Mouse (Mus musculus): ENCODE results near the gene Apol9a. TPM values are rescaled to one million over a fixed set of nuclear protein-coding genes. Genes with fewer than 3 reads are reported as not detected.
"Not testable (repeated sequence)": the region's sequence is repeated elsewhere in the genome, so short reads cannot be mapped to it uniquely, and the experiment has no call there.

The Apol9a gene
- total RNA-seq (2021): not detected
- long read RNA-seq, experiment 1: 0 reads
- long read RNA-seq, experiment 2: 0 reads

GRCm38 (mm10) chr15:77411035-77411434 lies at the start of gene Apol9a:
Gene Apol9a, minus strand, starts transcription at chr15:77411135.
- not testable (repeated sequence) for DNase-seq (ENCODE audit: low spot score in 2 of 2)

GRCm38 (mm10) chr15:77449927-77450326 lies 39.0 kb upstream of the Apol9a start:
- not testable (repeated sequence) for DNase-seq (ENCODE audit: low spot score in 2 of 2)

GRCm38 (mm10) chr15:77447392-77447791 lies 36.5 kb upstream of the Apol9a start, which contains the start of gene Apol7b:
Gene Apol7b, minus strand, starts transcription at chr15:77447492.
- DNase-seq (ENCODE audit: low spot score in 2 of 2): not testable (repeated sequence)

DNA sequence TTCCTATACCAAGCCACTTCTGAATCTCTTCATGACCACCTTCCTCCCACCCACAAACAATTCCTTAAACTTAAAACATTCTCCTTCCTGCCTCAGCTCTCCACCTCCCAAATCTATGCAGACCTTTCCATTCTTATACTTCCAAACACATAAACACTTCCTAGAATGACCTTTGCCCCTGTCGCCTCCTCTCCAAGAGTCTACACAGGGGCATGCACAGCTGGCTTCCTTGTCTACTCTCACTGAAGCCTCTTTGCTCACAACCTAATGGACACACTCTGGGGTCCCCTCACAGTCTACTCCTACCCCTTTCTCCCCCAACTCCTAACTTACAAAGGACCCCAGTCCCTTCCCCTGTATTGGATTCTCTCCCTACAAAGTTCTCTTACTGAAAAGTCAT lies 34.7 kb upstream of the Apol9a start:
- DNase-seq (ENCODE audit: low spot score in 2 of 2): not testable (repeated sequence)

DNA sequence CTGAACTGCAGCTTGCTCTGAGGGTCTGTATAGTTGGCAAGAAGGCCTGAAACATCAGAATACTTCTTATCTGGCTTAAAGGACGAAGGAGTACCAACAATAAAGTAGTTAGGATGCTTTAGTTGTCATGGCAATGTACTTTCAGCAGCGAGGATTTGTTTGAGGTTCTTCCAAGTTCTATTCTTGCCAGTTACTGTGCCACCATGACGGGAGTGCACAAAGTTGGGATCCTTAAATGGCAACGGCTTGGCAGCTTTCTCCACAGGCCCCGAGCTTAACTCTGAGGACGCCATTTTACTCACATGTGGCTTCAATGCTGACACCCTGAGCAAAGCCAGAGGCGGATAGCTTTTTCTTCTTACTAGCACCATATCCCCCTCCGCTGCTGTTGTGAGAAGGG lies 33.8 kb upstream of the Apol9a start:
- peak; percentile 7 to 35 for DNase-seq (ENCODE audit: low spot score in 2 of 2)

- DNase-seq (ENCODE audit: low spot score in 2 of 2): not testable (repeated sequence)
Measured at GRCm38 (mm10) chr15:77428690-77429448, 17.9 kb upstream of the Apol9a start.

DNA sequence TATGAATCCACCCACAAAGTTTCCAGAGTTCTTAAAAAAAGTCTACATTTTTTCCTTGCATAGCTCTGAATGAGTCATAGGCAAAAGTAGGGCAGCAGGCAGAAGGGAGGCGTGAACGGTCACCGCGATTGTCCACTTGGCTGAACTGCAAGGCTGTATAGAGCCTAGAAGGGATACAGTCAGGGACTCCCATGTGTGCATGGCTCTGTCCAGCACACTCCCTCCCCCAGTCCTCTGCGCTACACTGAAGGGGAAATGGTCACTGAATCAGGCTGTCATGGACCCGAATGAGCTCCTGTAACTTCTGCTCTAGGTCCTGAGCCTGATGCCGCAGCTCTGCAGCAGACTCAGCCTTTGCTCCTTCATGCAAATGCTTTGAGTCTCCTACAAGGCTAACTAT lies 12.0 kb upstream of the Apol9a start:
- not testable (repeated sequence) for DNase-seq (ENCODE audit: low spot score in 2 of 2)

- not testable (repeated sequence) for DNase-seq (ENCODE audit: low spot score in 2 of 2)
Measured at GRCm38 (mm10) chr15:77419657-77420056, 8.7 kb upstream of the Apol9a start.

GRCm38 (mm10) chr15:77416655-77417333 lies 5.9 kb upstream of the Apol9a start:
- not testable (repeated sequence) for DNase-seq (ENCODE audit: low spot score in 2 of 2)

- not testable (repeated sequence) for DNase-seq (ENCODE audit: low spot score in 2 of 2)
Measured at GRCm38 (mm10) chr15:77415653-77416052, 4.7 kb upstream of the Apol9a start.

DNA sequence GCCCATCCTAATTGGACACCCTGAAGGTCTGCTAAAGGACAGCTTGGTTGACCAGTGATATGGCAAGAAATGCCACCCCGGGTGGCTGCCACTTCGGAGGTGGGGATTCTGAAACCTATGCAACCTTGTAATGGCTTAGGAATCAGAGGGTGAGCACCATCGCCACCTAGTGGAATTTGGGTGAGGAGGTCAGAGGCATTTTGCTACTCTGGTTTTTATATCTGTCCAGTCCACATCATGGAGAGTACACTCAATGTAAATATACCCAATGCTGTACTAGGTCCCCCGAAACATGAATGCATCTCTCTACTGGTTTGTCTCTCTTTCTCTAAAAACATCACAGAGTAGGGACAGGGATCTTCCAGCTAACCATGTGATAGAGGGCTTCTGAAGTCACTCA lies 1.8 kb upstream of the Apol9a start:
- not testable (repeated sequence) for DNase-seq (ENCODE audit: low spot score in 2 of 2)

DNA sequence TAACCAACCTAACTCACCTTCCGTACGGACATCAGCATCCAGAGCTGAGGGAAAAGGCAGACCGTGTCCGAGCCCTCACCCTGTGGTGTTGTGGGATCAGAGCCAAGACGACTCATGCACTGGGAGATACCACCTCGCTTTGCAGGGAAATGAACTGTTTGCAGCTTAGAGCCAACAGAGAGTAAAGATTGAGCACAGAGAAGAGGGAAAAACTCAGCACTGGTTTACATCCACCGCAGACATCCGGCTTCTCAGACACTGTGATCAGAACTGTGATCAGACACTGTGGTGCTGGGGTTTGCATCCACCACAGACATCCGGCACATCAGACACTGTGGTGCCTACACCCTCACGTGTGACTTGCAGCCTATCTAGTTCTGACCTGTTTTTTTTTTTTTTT lies 4.6 kb downstream of the Apol9a start:
- DNase-seq (ENCODE audit: low spot score in 2 of 2): not testable (repeated sequence)

- DNase-seq (ENCODE audit: low spot score in 2 of 2): not testable (repeated sequence)
Measured at GRCm38 (mm10) chr15:77399027-77399426, 11.9 kb downstream of the Apol9a start, which contains the start of gene Apol7a. Gene Apol7a, minus strand, starts transcription at chr15:77399110.

GRCm38 (mm10) chr15:77397450-77398132 lies 13.3 kb downstream of the Apol9a start:
- not testable (repeated sequence) for DNase-seq (ENCODE audit: low spot score in 2 of 2)

DNA sequence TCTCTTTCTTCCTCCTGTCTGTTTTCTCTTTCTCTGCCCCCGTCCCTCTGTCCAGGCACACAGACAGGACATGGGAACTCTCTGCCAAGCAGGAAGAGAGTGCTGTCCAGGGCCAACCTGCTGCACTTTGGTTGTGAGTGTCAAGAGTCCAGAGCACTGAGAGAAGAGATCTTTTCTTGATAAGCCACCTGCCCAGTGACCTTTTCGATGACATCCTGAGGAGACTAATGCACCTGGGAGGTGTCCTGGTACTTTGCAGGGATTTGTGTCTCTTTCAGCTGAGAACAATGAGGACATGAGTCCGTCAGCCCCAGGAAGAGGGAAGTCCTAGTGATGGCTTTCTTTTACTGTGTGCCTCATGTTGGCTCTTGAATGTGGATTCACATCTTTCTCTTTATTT lies 17.1 kb downstream of the Apol9a start:
- DNase-seq (ENCODE audit: low spot score in 2 of 2): not testable (repeated sequence)

DNA sequence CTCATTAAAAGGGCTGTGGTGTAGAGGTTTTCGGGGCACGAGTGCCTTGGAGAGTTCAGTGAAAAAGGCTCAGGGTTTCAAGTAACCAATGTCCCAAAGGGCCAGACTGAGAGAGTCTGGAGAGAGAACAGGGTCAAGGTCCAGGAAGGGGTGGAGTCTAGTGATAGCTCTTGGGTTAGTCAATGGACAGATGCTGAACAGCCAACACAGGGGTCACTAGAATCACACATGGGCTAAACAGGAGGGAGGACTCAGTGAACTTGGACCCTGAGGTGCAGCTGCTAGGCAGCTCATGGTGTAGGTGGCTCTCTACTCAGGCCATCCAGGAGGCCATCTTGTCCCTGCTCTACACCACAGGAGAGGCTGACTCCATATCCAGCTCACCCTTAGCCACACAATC lies 23.5 kb downstream of the Apol9a start:
- DNase-seq (ENCODE audit: low spot score in 2 of 2): no peak

DNA sequence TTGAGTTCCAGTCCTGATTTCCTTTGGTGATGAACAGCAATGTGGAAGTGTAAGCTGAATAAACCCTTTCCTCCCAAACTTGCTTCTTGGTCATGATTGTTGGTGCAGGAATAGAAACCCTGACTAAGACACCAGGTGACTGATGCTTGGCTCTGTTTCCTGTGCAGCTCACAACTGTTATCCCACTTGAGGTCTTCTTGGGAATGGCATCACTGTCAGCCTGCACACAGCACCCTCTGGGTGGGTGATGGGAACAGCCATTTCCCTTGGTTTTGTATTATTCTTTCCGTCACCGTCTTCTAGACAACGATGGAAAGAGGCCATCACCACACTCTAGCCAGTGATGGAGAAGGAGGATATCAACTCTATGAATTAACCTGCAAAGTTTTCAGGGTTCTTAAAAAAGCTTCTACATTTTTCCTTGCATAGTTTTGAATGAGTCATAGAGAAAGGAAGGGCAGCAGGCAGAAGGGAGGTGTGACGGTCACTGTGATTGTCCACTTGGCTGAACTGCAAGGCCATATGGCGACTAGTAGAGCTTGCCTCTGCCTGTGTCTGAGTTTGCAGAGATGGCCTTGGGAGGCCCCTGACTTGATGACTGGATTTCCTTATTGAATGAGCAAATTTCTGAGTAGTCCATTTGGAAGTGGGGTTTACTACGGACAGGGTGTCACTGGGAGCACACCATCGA lies 26.4 kb downstream of the Apol9a start:
- no peak for DNase-seq (ENCODE audit: low spot score in 2 of 2)

- no peak for DNase-seq (ENCODE audit: low spot score in 2 of 2)
Measured at GRCm38 (mm10) chr15:77382880-77383279, 28.1 kb downstream of the Apol9a start.

DNA sequence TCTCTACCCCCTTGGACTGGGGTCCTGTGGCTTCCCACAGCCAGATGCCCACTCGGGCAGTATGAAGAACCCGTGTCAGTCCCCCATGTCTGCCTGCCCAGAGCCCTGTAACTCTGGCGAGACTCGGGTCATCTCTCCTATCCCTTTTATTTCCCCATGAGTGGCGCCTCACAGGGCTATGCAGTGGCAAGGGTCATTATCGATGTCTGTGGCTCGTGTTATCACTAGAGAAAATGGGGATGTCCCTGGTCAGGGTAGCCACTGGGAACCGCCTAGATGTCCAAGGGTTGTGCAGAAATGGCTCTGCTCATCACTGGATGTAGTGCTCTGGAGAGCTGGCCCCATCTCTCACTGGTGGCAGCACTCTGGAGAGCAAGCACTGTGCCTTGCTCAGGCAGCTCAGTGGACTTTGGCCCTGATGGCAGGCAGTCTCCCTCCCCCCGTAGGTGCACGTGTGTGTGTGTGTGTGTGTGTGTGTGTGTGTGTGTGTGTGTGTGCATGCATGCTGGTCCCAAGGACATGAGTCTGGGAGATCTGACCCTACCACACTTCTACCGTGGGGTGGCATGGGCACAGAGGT lies 28.6 kb downstream of the Apol9a start:
- no peak for DNase-seq (ENCODE audit: low spot score in 2 of 2)

- no peak for DNase-seq (ENCODE audit: low spot score in 2 of 2)
Measured at GRCm38 (mm10) chr15:77381481-77381880, 29.5 kb downstream of the Apol9a start.

DNA sequence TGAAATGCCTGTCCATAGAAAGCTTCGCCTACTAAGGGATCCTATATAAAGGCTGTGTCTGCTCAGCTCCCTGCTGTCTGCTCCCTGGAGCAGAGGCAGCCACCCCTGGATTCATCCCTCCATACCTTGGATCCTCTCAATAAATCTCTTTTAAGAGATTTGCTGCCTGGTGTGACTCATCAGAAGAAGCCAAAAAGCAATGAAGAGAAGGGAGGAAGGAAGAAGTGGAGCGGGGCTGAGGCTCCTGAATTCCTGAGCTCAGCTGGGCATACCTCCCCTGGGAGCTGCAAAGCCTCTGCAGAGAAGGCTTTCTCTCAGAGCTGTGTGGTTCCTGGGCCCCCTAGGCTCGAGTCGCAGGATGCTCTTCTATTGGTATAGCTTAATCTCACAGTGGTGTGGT lies 31.0 kb downstream of the Apol9a start:
- DNase-seq (ENCODE audit: low spot score in 2 of 2): no peak
